7 mouse cellular contexts compared by ENCODE assay signal in genomic region chr17:25833291-25833663, GRCm38 (mm10). TPM values are rescaled to one million over a fixed set of nuclear protein-coding genes. Genes with fewer than 3 reads are reported as not detected.
DNase-seq lines count a peak whose midpoint lies in the region; ATAC-seq and TF ChIP-seq lines count a peak whose summit lies in the region.

Stub1 (minus strand) TSS chr17:25833404.

- under 1% methylated on average over 24 of the region's 24 CpGs for whole genome bisulfite sequencing in hindbrain, embryonic 11.5 days
- WGBS in lung, embryonic 14.5 days: under 1% methylated on average over 24 of the region's 24 CpGs

- peaks cover 8% of the 10 kb centered on the region; the same call in 1 of the 2 replicates for H3K36me3 ChIP-seq in hindbrain, embryonic 11.5 days (ENCODE audit: control insufficient read depth, insufficient read depth, low read length)
- peaks cover 47% of the 10 kb centered on the region for H3K36me3 ChIP-seq in lung, embryonic 14.5 days (ENCODE audit: insufficient read depth)

- H3K4me3 ChIP-seq in hindbrain, embryonic 11.5 days (ENCODE audit: low read depth, low read length): peak within 1 kb of the TSS; percentile 83
- peak within 1 kb of the TSS; percentile 82 for H3K4me3 ChIP-seq in lung, embryonic 14.5 days (ENCODE audit: low read depth, low read length)

- H3K4me2 ChIP-seq in hindbrain, embryonic 11.5 days (replicated peaks; ENCODE audit: low read depth, low read length): peak within 1 kb of the TSS; percentile 91
- peak within 1 kb of the TSS; percentile 98 for H3K4me2 ChIP-seq in lung, embryonic 14.5 days

- no peak for ATAC-seq in activated CD4-positive, CD25-positive, alpha-beta regulatory T cell, adult 4 months
- ATAC-seq in hindbrain, embryonic 11.5 days (ENCODE audit: low FRiP score): peak; percentile 75
- ATAC-seq in lung, embryonic 14.5 days (ENCODE audit: insufficient read depth): peak; percentile 63

- peak; percentile 94 to 95 for DNase-seq in cerebellum, postnatal 10 days
- DNase-seq in frontal cortex, adult 2 months (ENCODE audit: extremely low spot score in 1 of 2, low spot score in 1 of 2): peak; percentile 83 to 84
- peak; percentile 87 for DNase-seq in hindbrain, embryonic 11.5 days (ENCODE audit: low spot score)
- DNase-seq in layer of hippocampus, adult 9-10 months (ENCODE audit: low spot score): peak; percentile 79
- DNase-seq in lung, embryonic 14.5 days: peak; percentile 95
- peak; percentile 89 for DNase-seq in ovary, postnatal 36 days (ENCODE audit: low spot score)

- no peak for TF ChIP-seq CTCF in lung, embryonic 14.5 days (IDR thresholded peaks at IDR 0.05; ENCODE audit: low read depth)

- H3K4me1 ChIP-seq in hindbrain, embryonic 11.5 days (replicated peaks; ENCODE audit: control insufficient read depth, insufficient read depth, low read length): peaks cover 46% of the 10 kb centered on the region
- H3K4me1 ChIP-seq in lung, embryonic 14.5 days (ENCODE audit: insufficient read depth): peaks cover 46% of the 10 kb centered on the region

- H3K9ac ChIP-seq in hindbrain, embryonic 11.5 days (ENCODE audit: low read depth, low read length): peak within 1 kb of the TSS; percentile 79
- H3K9ac ChIP-seq in lung, embryonic 14.5 days: peak within 1 kb of the TSS; percentile 79

- H3K27ac ChIP-seq in hindbrain, embryonic 11.5 days (ENCODE audit: low read depth, low read length): peak within 1 kb of the TSS; percentile 94
- H3K27ac ChIP-seq in lung, embryonic 14.5 days (ENCODE audit: low read depth): peak within 1 kb of the TSS; percentile 97

- H3K27me3 ChIP-seq in hindbrain, embryonic 11.5 days (ENCODE audit: control insufficient read depth, insufficient read depth, low read length): no peaks in the 10 kb centered on the region
- no peaks in the 10 kb centered on the region for H3K27me3 ChIP-seq in lung, embryonic 14.5 days (ENCODE audit: insufficient read depth, low read length)

- H3K9me3 ChIP-seq in hindbrain, embryonic 11.5 days (ENCODE audit: control insufficient read depth, low read length): no peaks in the 10 kb centered on the region
- H3K9me3 ChIP-seq in lung, embryonic 14.5 days (ENCODE audit: low read depth, low read length): no peaks in the 10 kb centered on the region

RNA-seq across cellular contexts. Expression of gene Stub1, which starts in this region (rescaled TPM):
- polyA plus RNA-seq in activated CD4-positive, CD25-positive, alpha-beta regulatory T cell, adult 4 months (2017; shearing (Covaris generic)): 10 to 100 TPM; 68.3 to 85.7 TPM
- polyA plus RNA-seq in frontal cortex, adult 2 months (2012; rRNA removed): 272 and 292 TPM in 2 replicates
- polyA plus RNA-seq in hindbrain, embryonic 11.5 days (2014; fragmentation: Nextera tagmentation; extraction: Ambion mirVana): 290 and 306 TPM in 2 replicates
- polyA plus RNA-seq in lung, embryonic 14.5 days (2014; fragmentation: Nextera tagmentation; extraction: Ambion mirVana): 335 and 367 TPM in 2 replicates
